Mouse (Mus musculus) thymus, adult 2 months (tissue): ENCODE data around the gene Keg1. TPM values are rescaled to one million over a fixed set of nuclear protein-coding genes. Genes with fewer than 3 reads are reported as not detected.
A peak's percentile ranks its signal among the peaks of the same experiment; 100 is the strongest.

ENCODE experiments used
- DNase-seq: peaks from one replicate; pipeline ENCODE4 v3.0.0; 2021
- H3K27ac ChIP-seq: fragments of 200-500 bp; 2 replicates; pipeline ENCODE4 v1.5.1; 2012; ENCODE audit warnings: low read length, control low read depth; ENCODE audit not compliant: control insufficient read depth, insufficient read depth
- H3K27me3 ChIP-seq: fragments of 200-500 bp; 2 replicates; pipeline ENCODE4 v1.6.1; 2012; ENCODE audit warnings: mild to moderate bottlenecking, low read length, moderate library complexity, mixed read lengths; ENCODE audit not compliant: control insufficient read depth, insufficient read depth
- H3K36me3 ChIP-seq: fragments of 200-500 bp; 2 replicates; pipeline ENCODE4 v1.6.1; 2012; ENCODE audit warnings: mild to moderate bottlenecking, low read length, moderate library complexity; ENCODE audit not compliant: control insufficient read depth, insufficient read depth
- H3K4me1 ChIP-seq: fragments of 200-500 bp; replicated peaks from 2 replicates; pipeline ENCODE4 v1.6.1; 2012; ENCODE audit warnings: low read length; ENCODE audit not compliant: control insufficient read depth, insufficient read depth
- H3K4me3 ChIP-seq: fragments of 200-500 bp; 2 replicates; pipeline ENCODE4 v1.5.1; 2012; ENCODE audit warnings: mild to moderate bottlenecking, low read length, control low read depth, moderate library complexity; ENCODE audit not compliant: control insufficient read depth, insufficient read depth
- CTCF ChIP-seq: fragments of 200-500 bp; IDR thresholded peaks from 2 replicates; pipeline ENCODE4 v1.5.1; 2012; ENCODE audit warnings: mild to moderate bottlenecking, control low read depth, low read length, moderate library complexity, borderline replicate concordance; ENCODE audit not compliant: control insufficient read depth, poor library complexity, insufficient read depth; ENCODE audit errors: extremely low read depth
- POLR2A ChIP-seq: fragments of 200-500 bp; IDR thresholded peaks from 2 replicates; pipeline ENCODE4 v1.6.1; 2012; ENCODE audit warnings: mild to moderate bottlenecking, low read length, control low read depth, moderate library complexity; ENCODE audit not compliant: control insufficient read depth, poor library complexity, insufficient read depth; ENCODE audit errors: extremely low read depth
- WGBS: fragments of 180-500 bp; shearing (Covaris S2); methylation state at CpG from one replicate; pipeline ENCODE4 v1.1.7; 2018; 5-methylcytosine and 5-hydroxymethylcytosine counted together
- polyA plus RNA-seq: library from polyadenylated mRNA; depleted of rRNA; stranded (reverse); fragments of >200 nt; gene quantifications from 2 replicates; pipeline ENCODE4 v1.2.3, GENCODE M21; 2012; rRNA removed

The Keg1 gene
- polyA plus RNA-seq, 1 experiment: 0.34 TPM

GRCm38 (mm10) chr19:12762212-12763130 lies 66.9 kb downstream of the Keg1 start:
- peaks cover 20% of the 10 kb centered on the region for H3K36me3 ChIP-seq
- DNase-seq: peak; percentile 36
- WGBS: 61% methylated on average over 2 of the region's 2 CpGs
- no peaks in the 10 kb centered on the region for H3K27me3 ChIP-seq
- H3K4me3 ChIP-seq: no peak overlapping the region
- H3K4me1 ChIP-seq: no peaks in the 10 kb centered on the region
- no peak overlapping the region for H3K27ac ChIP-seq
- no peak for TF ChIP-seq CTCF
- TF ChIP-seq POLR2A: no peak

GRCm38 (mm10) chr19:12765308-12765707 lies 69.7 kb downstream of the Keg1 start, which contains the start of gene Cntf:
Gene Cntf (minus strand): TSS chr19:12765632.
- Histone ChIP-seq H3K4me1 (no peaks in the 10 kb centered on the region), H3K27me3 (no peaks in the 10 kb centered on the region), H3K36me3 (peaks cover 45% of the 10 kb centered on the region), H3K4me3 (no peak within 1 kb of the TSS), H3K27ac (no peak within 1 kb of the TSS)
- WGBS: 95% methylated on average over 7 of the region's 7 CpGs
- TF ChIP-seq CTCF (no peak), POLR2A (no peak)
- DNase-seq: no peak

Other genes with a start within 250 kb of the Keg1 start
- 24.0 and 34.0 TPM in 2 replicates for gene Mpeg1, start 235.0 kb upstream of the Keg1 start, polyA plus RNA-seq
- 5.6 and 6.3 TPM in 2 replicates for gene Dtx4, start 194.3 kb upstream of the Keg1 start, polyA plus RNA-seq
- 4.4 and 4.9 TPM in 2 replicates for gene Fam111a, start 150.0 kb upstream of the Keg1 start, polyA plus RNA-seq
- gene Gm4952, start 95.8 kb upstream of the Keg1 start, polyA plus RNA-seq: 0.13 and 0.22 TPM in 2 replicates
- 0.11 TPM in 1 of 2 replicates, not detected in the other for gene Glyat, start 62.5 kb upstream of the Keg1 start, polyA plus RNA-seq
- not detected in 2 replicates for gene Olfr1442, start 25.3 kb upstream of the Keg1 start, polyA plus RNA-seq
- not detected in 2 replicates for gene Olfr1443, start 17.7 kb upstream of the Keg1 start, polyA plus RNA-seq
- gene Cntf, start 69.8 kb downstream of the Keg1 start, polyA plus RNA-seq: 2.5 and 3.0 TPM in 2 replicates
- 20.8 and 21.6 TPM in 2 replicates for gene Zfp91, start 100.3 kb downstream of the Keg1 start, polyA plus RNA-seq
- 32.2 and 40.4 TPM in 2 replicates for gene Lpxn, start 100.4 kb downstream of the Keg1 start, polyA plus RNA-seq
- 0.15 TPM in 1 of 2 replicates, not detected in the other for gene Gm5244, start 150.9 kb downstream of the Keg1 start, polyA plus RNA-seq
- gene Olfr1444, start 161.5 kb downstream of the Keg1 start, polyA plus RNA-seq: 0.40 and 0.62 TPM in 2 replicates
- gene Olfr1445, start 188.1 kb downstream of the Keg1 start, polyA plus RNA-seq: 0.09 TPM in 1 of 2 replicates, not detected in the other
- gene Olfr1446, start 197.7 kb downstream of the Keg1 start, polyA plus RNA-seq: not detected in 2 replicates
- gene Olfr1447, start 208.0 kb downstream of the Keg1 start, polyA plus RNA-seq: not detected in 2 replicates
- not detected in 2 replicates for gene Olfr1448, start 228.6 kb downstream of the Keg1 start, polyA plus RNA-seq
- not detected in 2 replicates for gene Olfr1449, start 235.1 kb downstream of the Keg1 start, polyA plus RNA-seq